Mouse (Mus musculus) midbrain, embryonic 11.5 days (tissue): Measurements from ENCODE around the gene Psmf1. TPM values are rescaled to one million over a fixed set of nuclear protein-coding genes. Genes with fewer than 3 reads are reported as not detected.
A peak's percentile ranks its signal among the peaks of the same experiment; 100 is the strongest.

Experiments used
- ATAC-seq: fragments of 200-750 bp; cut with Nextera tagmentation; 2 replicates; pipeline ENCODE4 v1.8.0; 2017; ENCODE audit warnings: moderate TSS enrichment, moderate library complexity; ENCODE audit not compliant: low FRiP score
- DNase-seq: peaks from one replicate; pipeline ENCODE4 v3.0.0; 2015; ENCODE audit warnings: low spot score; ENCODE audit errors: missing footprints
- H3K27ac ChIP-seq: fragments of 300-500 bp; sonication (generic); 2 replicates; pipeline ENCODE4 v1.5.1; 2014; ENCODE audit warnings: low read depth, low read length
- H3K27me3 ChIP-seq: fragments of 300-500 bp; sonication (generic); 2 replicates; pipeline ENCODE4 v1.6.1; 2014; ENCODE audit warnings: mild to moderate bottlenecking, low read length, moderate library complexity, mixed read lengths; ENCODE audit not compliant: control insufficient read depth, insufficient read depth
- H3K36me3 ChIP-seq: fragments of 300-500 bp; sonication (generic); 2 replicates; pipeline ENCODE4 v1.6.1; 2014; ENCODE audit warnings: mild to moderate bottlenecking, low read length, moderate library complexity, mixed read lengths; ENCODE audit not compliant: control insufficient read depth, insufficient read depth
- H3K4me1 ChIP-seq: fragments of 300-500 bp; sonication (generic); 2 replicates; pipeline ENCODE4 v1.6.1; 2014; ENCODE audit warnings: low read length; ENCODE audit not compliant: control insufficient read depth, insufficient read depth
- H3K4me2 ChIP-seq: fragments of 300-500 bp; sonication (generic); 2 replicates; pipeline ENCODE4 v1.6.1; 2014; ENCODE audit warnings: mild to moderate bottlenecking, moderate library complexity
- H3K4me3 ChIP-seq: fragments of 300-500 bp; sonication (generic); 2 replicates; pipeline ENCODE4 v1.5.1; 2014; ENCODE audit warnings: low read depth, low read length
- H3K9ac ChIP-seq: fragments of 300-500 bp; sonication (generic); 2 replicates; pipeline ENCODE4 v1.6.1; 2014; ENCODE audit warnings: low read length
- H3K9me3 ChIP-seq: fragments of 300-500 bp; sonication (generic); 2 replicates; pipeline ENCODE4 v1.6.1; 2016; ENCODE audit warnings: low read length; ENCODE audit not compliant: control insufficient read depth
- WGBS: fragments of 180-500 bp; shearing (Covaris S2); extraction: QIAGEN DNeasy Blood & Tissue Kit; methylation state at CpG from one replicate; pipeline ENCODE4 v1.1.7; 2014; 5-methylcytosine and 5-hydroxymethylcytosine counted together
- polyA plus RNA-seq: library from polyadenylated mRNA; unstranded; fragments of >200 nt; fragmentation: Nextera tagmentation; extraction: Ambion mirVana; gene quantifications from 2 replicates; pipeline ENCODE4 v1.2.1, GENCODE M21; 2014

Gene Psmf1
- polyA plus RNA-seq, 1 experiment from 2014 or later: 44.9 TPM

GRCm38 (mm10) chr2:151739505-151739904 is 4.5 kb downstream of the Psmf1 start:
- Histone ChIP-seq H3K4me3 (no peak overlapping the region), H3K9me3 (no peaks in the 10 kb centered on the region), H3K4me2 (peak overlapping the region; percentile 85; the same call in 1 of the 2 replicates), H3K9ac (no peak overlapping the region), H3K4me1 (peaks cover 12% of the 10 kb centered on the region), H3K27me3 (no peaks in the 10 kb centered on the region), H3K36me3 (no peaks in the 10 kb centered on the region), H3K27ac (no peak overlapping the region)
- DNase-seq (no peak), ATAC-seq (no peak)
- WGBS: 86% methylated on average over 7 of the region's 7 CpGs

- no peak for ATAC-seq
- H3K27me3 ChIP-seq: no peaks in the 10 kb centered on the region
- no peak overlapping the region for H3K4me3 ChIP-seq
- H3K9ac ChIP-seq: no peak overlapping the region
- H3K36me3 ChIP-seq: no peaks in the 10 kb centered on the region
- WGBS: 91% methylated on average over 3 of the region's 3 CpGs
- H3K4me2 ChIP-seq: no peak overlapping the region
- no peak overlapping the region for H3K27ac ChIP-seq
- H3K9me3 ChIP-seq: no peaks in the 10 kb centered on the region
- H3K4me1 ChIP-seq: peaks cover 12% of the 10 kb centered on the region
- DNase-seq: no peak
Measured at GRCm38 (mm10) chr2:151739081-151739480, 4.9 kb downstream of the Psmf1 start.

GRCm38 (mm10) chr2:151738460-151738859 is 5.5 kb downstream of the Psmf1 start:
- WGBS: 85% methylated on average over 4 of the region's 4 CpGs
- H3K27me3 ChIP-seq: no peaks in the 10 kb centered on the region
- H3K4me2 ChIP-seq: no peak overlapping the region
- peaks cover 12% of the 10 kb centered on the region for H3K4me1 ChIP-seq
- H3K36me3 ChIP-seq: peaks cover 1% of the 10 kb centered on the region; the same call in 1 of the 2 replicates
- no peak overlapping the region for H3K9ac ChIP-seq
- DNase-seq (no peak), ATAC-seq (no peak)
- no peak overlapping the region for H3K27ac ChIP-seq
- H3K9me3 ChIP-seq: no peaks in the 10 kb centered on the region
- H3K4me3 ChIP-seq: no peak overlapping the region

- Histone ChIP-seq H3K9me3 (no peaks in the 10 kb centered on the region), H3K27ac (no peak overlapping the region), H3K9ac (no peak overlapping the region), H3K4me3 (no peak overlapping the region), H3K36me3 (peaks cover 2% of the 10 kb centered on the region; the same call in 1 of the 2 replicates), H3K27me3 (no peaks in the 10 kb centered on the region), H3K4me1 (peaks cover 11% of the 10 kb centered on the region), H3K4me2 (no peak overlapping the region)
- no peak for DNase-seq
- 93% methylated on average over 6 of the region's 6 CpGs for WGBS
- ATAC-seq: no peak
Measured at GRCm38 (mm10) chr2:151735422-151735821, 8.6 kb downstream of the Psmf1 start.

GRCm38 (mm10) chr2:151733151-151733865 is 10.7 kb downstream of the Psmf1 start:
- Histone ChIP-seq H3K27ac (no peak overlapping the region), H3K4me1 (no peaks in the 10 kb centered on the region), H3K4me2 (no peak overlapping the region), H3K27me3 (no peaks in the 10 kb centered on the region), H3K9ac (no peak overlapping the region), H3K9me3 (no peaks in the 10 kb centered on the region), H3K4me3 (no peak overlapping the region), H3K36me3 (peaks cover 9% of the 10 kb centered on the region; the same call in 1 of the 2 replicates)
- WGBS: 83% methylated on average over 8 of the region's 8 CpGs
- ATAC-seq: no peak
- DNase-seq: no peak

GRCm38 (mm10) chr2:151724094-151724493 is 19.9 kb downstream of the Psmf1 start:
- Histone ChIP-seq H3K9ac (no peak overlapping the region), H3K4me1 (no peaks in the 10 kb centered on the region), H3K36me3 (peaks cover 19% of the 10 kb centered on the region), H3K27ac (no peak overlapping the region), H3K4me2 (no peak overlapping the region), H3K4me3 (no peak overlapping the region), H3K9me3 (no peaks in the 10 kb centered on the region), H3K27me3 (no peaks in the 10 kb centered on the region)
- DNase-seq (no peak), ATAC-seq (no peak)
- 94% methylated on average over 2 of the region's 2 CpGs for WGBS

GRCm38 (mm10) chr2:151716318-151717055 is 27.5 kb downstream of the Psmf1 start:
- no peak overlapping the region for H3K4me3 ChIP-seq
- ATAC-seq (no peak), DNase-seq (no peak)
- H3K9ac ChIP-seq: no peak overlapping the region
- no peaks in the 10 kb centered on the region for H3K27me3 ChIP-seq
- peaks cover 16% of the 10 kb centered on the region for H3K36me3 ChIP-seq
- no peak overlapping the region for H3K4me2 ChIP-seq
- H3K27ac ChIP-seq: no peak overlapping the region
- no peaks in the 10 kb centered on the region for H3K9me3 ChIP-seq
- no peaks in the 10 kb centered on the region for H3K4me1 ChIP-seq
- 95% methylated on average over 2 of the region's 2 CpGs for WGBS

- peaks cover 16% of the 10 kb centered on the region for H3K36me3 ChIP-seq
- 95% methylated on average over 4 of the region's 4 CpGs for WGBS
- H3K27ac ChIP-seq: no peak overlapping the region
- no peaks in the 10 kb centered on the region for H3K27me3 ChIP-seq
- H3K9ac ChIP-seq: no peak overlapping the region
- H3K9me3 ChIP-seq: no peaks in the 10 kb centered on the region
- DNase-seq (no peak), ATAC-seq (no peak)
- no peaks in the 10 kb centered on the region for H3K4me1 ChIP-seq
- H3K4me2 ChIP-seq: no peak overlapping the region
- no peak overlapping the region for H3K4me3 ChIP-seq
Measured at GRCm38 (mm10) chr2:151715526-151715925, 28.5 kb downstream of the Psmf1 start.

GRCm38 (mm10) chr2:151712647-151713046 is 31.3 kb downstream of the Psmf1 start:
- no peak for ATAC-seq
- Histone ChIP-seq H3K9me3 (no peaks in the 10 kb centered on the region), H3K27me3 (no peaks in the 10 kb centered on the region), H3K4me2 (no peak overlapping the region), H3K4me3 (no peak overlapping the region), H3K9ac (no peak overlapping the region), H3K4me1 (no peaks in the 10 kb centered on the region), H3K27ac (no peak overlapping the region), H3K36me3 (peaks cover 6% of the 10 kb centered on the region)
- 37% methylated on average over 3 of the region's 3 CpGs for WGBS
- peak; percentile 86 for DNase-seq
